Mouse (Mus musculus) brown adipose tissue, adult 24 weeks (tissue): ENCODE results near the gene Cnot2. TPM values are rescaled to one million over a fixed set of nuclear protein-coding genes. Genes with fewer than 3 reads are reported as not detected.

Experiments used
- H3K27ac ChIP-seq: fragments of 200-500 bp; replicated peaks from 2 replicates; pipeline ENCODE4 v1.5.1; 2012; ENCODE audit warnings: low read depth, mild to moderate bottlenecking, low read length
- H3K4me1 ChIP-seq: fragments of 200-500 bp; 2 replicates; pipeline ENCODE4 v1.6.1; 2012; ENCODE audit warnings: low read length, mixed read lengths; ENCODE audit not compliant: control insufficient read depth, insufficient read depth, insufficient read length
- H3K4me3 ChIP-seq: fragments of 200-500 bp; 2 replicates; pipeline ENCODE4 v1.5.1; 2012; ENCODE audit warnings: low read depth, mild to moderate bottlenecking, low read length, moderate library complexity; ENCODE audit not compliant: insufficient read depth
- polyA plus RNA-seq: library from polyadenylated mRNA; stranded (reverse); fragments of >200 nt; gene quantifications from 2 replicates; pipeline ENCODE4 v1.2.4, GENCODE M21; 2012; ENCODE audit not compliant: missing spikeins, insufficient read depth, insufficient read length

The Cnot2 gene
- polyA plus RNA-seq, 1 experiment: 26.8 TPM

- H3K4me1 ChIP-seq: no peaks in the 10 kb centered on the region
- no peak overlapping the region for H3K27ac ChIP-seq
- H3K4me3 ChIP-seq: no peak overlapping the region
These were observed 140.4 kb downstream of the Cnot2 start for GRCm38 (mm10) chr10:116440946-116441345.

GRCm38 (mm10) chr10:116440088-116440487 is 141.2 kb downstream of the Cnot2 start:
- no peak overlapping the region for H3K4me3 ChIP-seq
- no peaks in the 10 kb centered on the region for H3K4me1 ChIP-seq
- no peak overlapping the region for H3K27ac ChIP-seq

- Histone ChIP-seq H3K4me3 (no peak overlapping the region), H3K4me1 (no peaks in the 10 kb centered on the region), H3K27ac (no peak overlapping the region)
These were observed 145.9 kb downstream of the Cnot2 start for GRCm38 (mm10) chr10:116435455-116435854.

Other genes starting within 250 kb of the Cnot2 start
- gene Kcnmb4, start 107.6 kb downstream of the Cnot2 start, polyA plus RNA-seq: not detected in 2 replicates